26 mouse cellular contexts compared by ENCODE assay signal in genomic region chr9:110984096-110984495, GRCm38 (mm10). TPM values are rescaled to one million over a fixed set of nuclear protein-coding genes. Genes with fewer than 3 reads are reported as not detected.
"Had no signal": no experiment of that assay in that cellular context is flagged by ENCODE, and none has a peak within 500 bp of the region (broad histone marks: within the 10 kb centered on the region; RNA-seq: fewer than 3 reads in every experiment).

No protein-coding gene starts in this region.

- H3K4me3 ChIP-seq: midbrain, embryonic 10.5 days; midbrain, embryonic 12.5 days; myocyte; neural tube, embryonic 13.5 days; neural tube, embryonic 15.5 days had no signal

- H3K4me1 ChIP-seq: midbrain, embryonic 10.5 days; midbrain, embryonic 12.5 days; neural tube, embryonic 13.5 days; neural tube, embryonic 15.5 days had no signal

- H3K36me3 ChIP-seq: midbrain, embryonic 10.5 days; midbrain, embryonic 12.5 days; neural tube, embryonic 13.5 days; neural tube, embryonic 15.5 days had no signal

- H3K27me3 ChIP-seq: midbrain, embryonic 12.5 days; neural tube, embryonic 13.5 days; neural tube, embryonic 15.5 days had no signal

- DNase-seq: lung, adult 18-20 months; lung, embryonic 14.5 days; lung, postnatal 10 days; lung, postnatal 4 days; midbrain, embryonic 14.5 days; retina, postnatal 1 day; right cerebral cortex, adult 18-20 months; right cerebral cortex, postnatal 25 days; right cerebral cortex, postnatal 4 days; spleen, adult 18-20 months; thymus, adult 18-20 months; thymus, postnatal 14 days; thymus, postnatal 36 days had no signal

- ATAC-seq: midbrain, embryonic 16.5 days had no signal

- H3K9ac ChIP-seq: lung, embryonic 14.5 days; midbrain, embryonic 12.5 days; neural tube, embryonic 13.5 days; neural tube, embryonic 15.5 days had no signal

- H3K9me3 ChIP-seq: midbrain, embryonic 10.5 days; midbrain, embryonic 12.5 days; neural tube, embryonic 13.5 days; neural tube, embryonic 15.5 days had no signal

- H3K27ac ChIP-seq: midbrain, embryonic 10.5 days; midbrain, embryonic 12.5 days; neural tube, embryonic 13.5 days; neural tube, embryonic 15.5 days had no signal

- H3K4me2 ChIP-seq: lung, embryonic 14.5 days; midbrain, embryonic 12.5 days; neural tube, embryonic 13.5 days; neural tube, embryonic 15.5 days had no signal

RNA-seq across cellular contexts. Expression of gene Rtp3, which starts 6.3 kb away (rescaled TPM):
- total RNA-seq: megakaryocyte, adult 5-6 weeks; megakaryocyte-erythroid progenitor cell, adult 5-6 weeks had no signal
- polyA plus RNA-seq: midbrain, embryonic 10.5 days; midbrain, embryonic 12.5 days; midbrain, embryonic 14.5 days; myocyte; neural tube, embryonic 11.5 days; neural tube, embryonic 13.5 days; stomach, embryonic 14.5 days had no signal

RNA-seq across cellular contexts. Expression of gene Lrrc2, which starts 32.8 kb away (rescaled TPM):
- polyA plus RNA-seq: lung, embryonic 14.5 days; midbrain, embryonic 12.5 days; small intestine, adult 2 months; stomach, embryonic 14.5 days had no signal

RNA-seq across cellular contexts. Expression of gene Ltf, which starts 35.0 kb away (rescaled TPM):
- polyA plus RNA-seq: midbrain, embryonic 10.5 days; myocyte; neural tube, embryonic 11.5 days had no signal

RNA-seq across cellular contexts. Expression of gene Tdgf1, which starts 38.1 kb away (rescaled TPM):
- total RNA-seq: megakaryocyte, adult 5-6 weeks; megakaryocyte-erythroid progenitor cell, adult 5-6 weeks had no signal
- polyA plus RNA-seq: lung, embryonic 14.5 days; lung, embryonic 16.5 days; midbrain, embryonic 12.5 days; midbrain, embryonic 14.5 days; midbrain, embryonic 16.5 days; myocyte; neural tube, embryonic 11.5 days; small intestine, adult 2 months; stomach, embryonic 14.5 days; stomach, embryonic 16.5 days had no signal
